Mouse (Mus musculus): ENCODE measurements around the gene Rasgrf1. TPM values are rescaled to one million over a fixed set of nuclear protein-coding genes. Genes with fewer than 3 reads are reported as not detected.
"Not testable (repeated sequence)": the region's sequence is repeated elsewhere in the genome, so short reads cannot be mapped to it uniquely, and the experiment has no call there.

Rasgrf1 gene
- total RNA-seq, 2 experiments from 2014 or later = 213 to 223 TPM

DNA sequence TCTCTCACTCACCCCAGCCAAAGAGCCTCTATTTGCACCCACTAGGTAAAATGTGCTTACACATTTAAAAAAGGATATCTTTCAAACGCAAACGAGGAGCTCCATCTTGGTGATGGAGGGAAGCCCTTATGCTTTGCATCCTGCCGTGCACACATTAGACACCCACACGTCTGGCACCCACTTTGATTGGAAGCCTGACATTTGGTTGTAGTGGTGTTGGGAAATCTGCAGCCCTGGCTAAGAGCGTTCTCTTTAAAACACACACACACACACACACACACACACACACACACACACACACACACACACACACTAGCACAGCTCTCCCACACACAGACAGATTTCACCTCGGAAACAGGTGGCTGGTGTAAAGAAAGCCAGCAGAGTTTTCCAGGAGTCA lies 111.2 kb downstream of the Rasgrf1 start:
- intact Hi-C loops (cut with DNase I) = no loop called here
- peak; percentile 64 to 73 for DNase-seq (ENCODE audit: low spot score in 2 of 2)

DNA sequence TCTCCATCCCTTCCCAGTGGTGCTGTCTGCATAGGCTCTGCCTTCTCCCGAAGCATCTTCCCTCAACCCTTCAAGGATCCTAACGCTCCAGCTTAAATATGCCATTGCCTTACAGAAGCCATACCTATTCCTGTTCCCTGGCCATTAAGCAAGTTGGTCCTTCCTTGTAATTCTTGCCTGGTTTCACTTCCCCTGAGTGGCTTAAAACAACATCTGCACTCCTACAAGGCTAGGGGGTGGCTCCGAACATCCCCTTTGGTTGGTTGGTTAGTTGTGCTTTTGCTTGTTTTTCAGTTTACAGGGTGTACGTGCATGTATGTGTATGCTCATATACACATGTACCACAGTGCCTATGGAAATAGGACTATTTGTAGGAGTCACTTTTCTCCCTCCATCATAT lies 111.7 kb downstream of the Rasgrf1 start:
- intact Hi-C loops (cut with DNase I) = no loop called here
- DNase-seq (ENCODE audit: low spot score in 2 of 2) = peak in 1 of 2 experiments; percentile 5

GRCm38 (mm10) chr9:90027709-90028108 lies 118.0 kb downstream of the Rasgrf1 start:
- no peak for DNase-seq (ENCODE audit: low spot score in 2 of 2)
- intact Hi-C loops (cut with DNase I) = no loop called here

- peak in 1 of 2 experiments; percentile 20 for DNase-seq (ENCODE audit: low spot score in 2 of 2)
- intact Hi-C loops (cut with DNase I) = no loop called here
Observed at GRCm38 (mm10) chr9:90033922-90034321, 124.2 kb downstream of the Rasgrf1 start.

- no peak for DNase-seq (ENCODE audit: low spot score in 2 of 2)
- intact Hi-C loops (cut with DNase I) = no loop called here
Observed at GRCm38 (mm10) chr9:90035168-90035567, 125.5 kb downstream of the Rasgrf1 start.

DNA sequence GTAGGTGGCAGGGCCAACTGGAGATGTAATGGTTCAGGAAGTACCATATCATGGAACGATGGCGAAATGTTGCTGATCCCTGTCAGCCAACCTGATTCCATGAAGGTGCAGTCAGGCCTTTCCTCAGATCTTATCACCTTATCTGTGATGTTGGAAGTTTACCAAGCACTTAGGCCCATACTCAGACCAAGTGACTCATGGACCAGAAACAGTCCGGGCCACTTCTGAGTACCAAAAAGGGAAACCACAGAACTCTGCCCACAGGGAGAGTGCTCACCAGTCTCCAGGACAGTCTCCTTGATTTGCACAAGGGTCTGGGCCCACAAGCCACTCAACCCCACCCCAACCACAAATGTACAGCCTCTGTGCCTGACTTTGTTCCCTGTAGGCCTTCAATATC lies 126.1 kb downstream of the Rasgrf1 start:
- intact Hi-C loops (cut with DNase I) = no loop called here
- no peak for DNase-seq (ENCODE audit: low spot score in 2 of 2)

GRCm38 (mm10) chr9:90036313-90036712 lies 126.6 kb downstream of the Rasgrf1 start:
- intact Hi-C loops (cut with DNase I) = no loop called here

GRCm38 (mm10) chr9:90038535-90038934 lies 128.8 kb downstream of the Rasgrf1 start:
- no peak for DNase-seq (ENCODE audit: low spot score in 2 of 2)

More at GRCm38 (mm10) chr9:90036313-90036712, 126.6 kb downstream of the Rasgrf1 start:
- no peak for DNase-seq (ENCODE audit: low spot score in 2 of 2)

GRCm38 (mm10) chr9:90040916-90041315 lies 131.2 kb downstream of the Rasgrf1 start:
- DNase-seq (ENCODE audit: low spot score in 2 of 2) = no peak
- intact Hi-C loops (cut with DNase I) = no loop called here

More at GRCm38 (mm10) chr9:90038535-90038934, 128.8 kb downstream of the Rasgrf1 start:
- intact Hi-C loops (cut with DNase I) = no loop called here

GRCm38 (mm10) chr9:90041556-90041955 lies 131.8 kb downstream of the Rasgrf1 start:
- no peak for DNase-seq (ENCODE audit: low spot score in 2 of 2)
- intact Hi-C loops (cut with DNase I) = no loop called here

- DNase-seq (ENCODE audit: low spot score in 2 of 2); intact Hi-C loops (cut with DNase I): not testable (repeated sequence)
Observed at GRCm38 (mm10) chr9:90042906-90043305, 133.2 kb downstream of the Rasgrf1 start.

DNA sequence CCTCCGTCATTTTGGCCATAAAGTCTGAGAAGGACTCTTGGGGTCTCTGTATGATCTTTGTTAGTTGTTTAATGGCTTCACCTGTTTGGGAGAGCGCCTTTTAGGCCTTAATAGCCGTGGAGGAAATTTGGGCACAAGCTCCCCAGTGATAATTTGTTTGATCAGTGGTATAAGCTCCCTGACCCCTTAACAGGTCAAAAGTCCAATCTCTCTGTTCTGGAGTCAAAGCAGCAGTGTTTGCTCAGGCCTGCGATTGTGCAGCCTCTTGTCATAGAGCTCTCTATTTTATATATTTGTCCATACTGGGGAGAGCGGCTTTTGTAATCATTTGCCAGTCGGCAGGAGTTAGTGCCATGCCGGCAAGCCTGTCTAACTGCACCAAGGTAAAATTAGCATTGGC lies 135.5 kb downstream of the Rasgrf1 start:
- intact Hi-C loops (cut with DNase I) = no loop called here
- no peak for DNase-seq (ENCODE audit: low spot score in 2 of 2)

- intact Hi-C loops (cut with DNase I) = no loop called here
- no peak for DNase-seq (ENCODE audit: low spot score in 2 of 2)
Observed at GRCm38 (mm10) chr9:90047937-90048627, 138.4 kb downstream of the Rasgrf1 start.

- DNase-seq (ENCODE audit: low spot score in 2 of 2) = no peak
- intact Hi-C loops (cut with DNase I) = no loop called here
Observed at GRCm38 (mm10) chr9:90053852-90054251, 144.1 kb downstream of the Rasgrf1 start, which contains the start of gene Ctsh. Gene Ctsh, plus strand, starts transcription at chr9:90054152.

DNA sequence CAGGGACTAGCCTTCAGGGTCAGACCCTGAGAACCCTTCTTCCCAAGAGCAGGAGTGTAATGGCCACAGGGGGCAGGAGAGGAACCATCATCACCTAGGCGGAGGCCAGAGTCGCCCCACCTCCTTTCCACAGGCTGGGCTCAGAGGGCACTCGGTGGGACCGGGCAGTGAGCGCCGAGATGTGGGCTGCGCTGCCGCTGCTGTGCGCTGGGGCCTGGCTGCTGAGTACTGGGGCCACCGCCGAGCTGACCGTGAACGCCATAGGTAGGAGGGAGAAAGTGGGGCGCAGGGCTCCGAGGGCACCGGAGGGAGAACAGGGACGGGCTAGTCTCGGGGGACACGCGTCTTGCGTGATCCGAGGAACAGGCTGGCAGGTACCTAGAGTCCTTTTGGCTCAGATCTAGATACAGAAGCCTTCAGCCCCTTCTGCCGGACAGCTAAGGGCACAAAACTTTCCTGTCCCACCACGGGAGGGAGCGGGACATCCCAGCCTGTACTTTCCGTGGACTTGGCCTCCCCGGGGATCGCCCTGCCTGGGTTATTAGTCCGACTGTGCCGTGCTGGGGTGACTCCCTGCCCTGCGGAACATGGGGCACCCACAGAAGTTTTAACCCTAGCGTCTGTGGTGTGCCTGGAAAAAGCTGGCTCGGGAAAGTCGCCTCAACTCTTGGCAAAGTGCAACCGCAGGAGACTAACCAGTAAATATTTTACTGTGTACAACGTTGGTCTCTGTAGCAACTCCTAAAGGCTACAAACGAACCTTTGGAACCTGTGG lies 144.8 kb downstream of the Rasgrf1 start:
- DNase-seq (ENCODE audit: low spot score in 2 of 2) = peak; percentile 11 to 20
- intact Hi-C loops (cut with DNase I) = no loop called here

- no peak for DNase-seq (ENCODE audit: low spot score in 2 of 2)
- intact Hi-C loops (cut with DNase I) = no loop called here
Observed at GRCm38 (mm10) chr9:90055409-90055808, 145.7 kb downstream of the Rasgrf1 start.

DNA sequence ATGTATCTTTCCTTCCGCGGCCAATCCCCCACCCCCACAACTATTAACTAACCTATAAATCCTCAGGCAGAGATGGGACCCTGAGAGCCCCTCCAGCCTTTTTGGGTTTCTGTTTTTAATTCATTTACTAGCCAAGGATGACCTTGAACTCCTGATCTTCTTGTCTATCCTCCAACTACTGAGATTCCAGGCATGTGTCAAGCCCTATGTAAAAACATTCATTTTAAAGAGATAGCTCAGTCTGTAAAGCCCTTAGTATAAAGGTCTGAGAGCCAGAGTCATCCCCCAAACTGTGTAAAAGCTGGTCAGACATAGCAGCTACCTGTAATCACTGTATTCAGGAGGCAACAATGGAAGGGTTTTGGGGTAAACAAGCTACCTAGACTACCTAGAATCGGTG lies 146.2 kb downstream of the Rasgrf1 start:
- DNase-seq (ENCODE audit: low spot score in 2 of 2) = no peak
- intact Hi-C loops (cut with DNase I) = no loop called here

- intact Hi-C loops (cut with DNase I) = no loop called here
- no peak for DNase-seq (ENCODE audit: low spot score in 2 of 2)
Observed at GRCm38 (mm10) chr9:90056716-90057115, 147.0 kb downstream of the Rasgrf1 start.

GRCm38 (mm10) chr9:90059828-90060573 lies 150.3 kb downstream of the Rasgrf1 start:
- no peak for DNase-seq (ENCODE audit: low spot score in 2 of 2)
- intact Hi-C loops (cut with DNase I) = no loop called here

DNA sequence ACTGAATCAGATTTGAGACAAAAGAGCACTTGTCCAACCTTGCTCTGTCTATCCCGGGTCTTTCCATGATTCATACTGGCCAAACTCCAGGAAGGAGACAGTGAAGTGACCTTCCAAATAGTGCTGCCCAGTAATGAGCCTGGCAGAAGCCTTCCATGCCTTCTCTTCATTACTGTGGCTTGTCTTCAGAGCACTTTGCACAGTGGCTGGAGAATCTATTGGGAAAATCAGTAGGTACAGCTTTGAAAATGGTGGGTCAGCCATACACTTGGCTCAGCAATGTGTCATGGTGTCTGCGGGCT lies 150.8 kb downstream of the Rasgrf1 start:
- intact Hi-C loops (cut with DNase I) = no loop called here
- DNase-seq (ENCODE audit: low spot score in 2 of 2) = no peak

Data from left cerebral cortex, postnatal 25 days (tissue).